Mouse (Mus musculus): ENCODE results near the gene Cwc25. TPM values are rescaled to one million over a fixed set of nuclear protein-coding genes. Genes with fewer than 3 reads are reported as not detected.

Cwc25 gene
- polyA plus RNA-seq, 1 experiment = 34.5 TPM

GRCm38 (mm10) chr11:97805662-97806612 is 39.6 kb upstream of the Cwc25 start:
- TF ChIP-seq GATA1 (IDR thresholded peaks at IDR 0.05; ENCODE audit: low read length) = no peak

- no peak for TF ChIP-seq GATA1 (IDR thresholded peaks at IDR 0.05; ENCODE audit: low read length)
Measured at GRCm38 (mm10) chr11:97804841-97805661, 38.7 kb upstream of the Cwc25 start.

- TF ChIP-seq GATA1 (IDR thresholded peaks at IDR 0.05; ENCODE audit: low read length) = no peak
Measured at GRCm38 (mm10) chr11:97803847-97804246, 37.5 kb upstream of the Cwc25 start.

- TF ChIP-seq GATA1 (IDR thresholded peaks at IDR 0.05; ENCODE audit: low read length) = no peak
Measured at GRCm38 (mm10) chr11:97802495-97802894, 36.1 kb upstream of the Cwc25 start.

- no peak for TF ChIP-seq GATA1 (IDR thresholded peaks at IDR 0.05; ENCODE audit: low read length)
Measured at GRCm38 (mm10) chr11:97802194-97802470, 35.8 kb upstream of the Cwc25 start.

- TF ChIP-seq GATA1 (IDR thresholded peaks at IDR 0.05; ENCODE audit: low read length) = no peak
Measured at GRCm38 (mm10) chr11:97801409-97802193, 35.2 kb upstream of the Cwc25 start.

- TF ChIP-seq GATA1 (IDR thresholded peaks at IDR 0.05; ENCODE audit: low read length) = no peak
Measured at GRCm38 (mm10) chr11:97800691-97801408, 34.5 kb upstream of the Cwc25 start.

- TF ChIP-seq GATA1 (IDR thresholded peaks at IDR 0.05; ENCODE audit: low read length) = no peak
Measured at GRCm38 (mm10) chr11:97799994-97800690, 33.8 kb upstream of the Cwc25 start.

- no peak for TF ChIP-seq GATA1 (IDR thresholded peaks at IDR 0.05; ENCODE audit: low read length)
Measured at GRCm38 (mm10) chr11:97799146-97799993, 33.0 kb upstream of the Cwc25 start.

- no peak for TF ChIP-seq GATA1 (IDR thresholded peaks at IDR 0.05; ENCODE audit: low read length)
Measured at GRCm38 (mm10) chr11:97798782-97799145, 32.4 kb upstream of the Cwc25 start, which contains the start of gene Lasp1. Lasp1 (plus strand) TSS chr11:97799000.

- no peak for TF ChIP-seq GATA1 (IDR thresholded peaks at IDR 0.05; ENCODE audit: low read length)
Measured at GRCm38 (mm10) chr11:97798083-97798435, 31.7 kb upstream of the Cwc25 start.

GRCm38 (mm10) chr11:97797369-97798082 is 31.2 kb upstream of the Cwc25 start:
- TF ChIP-seq GATA1 (IDR thresholded peaks at IDR 0.05; ENCODE audit: low read length) = no peak

GRCm38 (mm10) chr11:97796910-97797309 is 30.6 kb upstream of the Cwc25 start:
- TF ChIP-seq GATA1 (IDR thresholded peaks at IDR 0.05; ENCODE audit: low read length) = no peak

All from G1E-ER4 (cell line).